Mouse (Mus musculus) gastrocnemius, adult 2 months (tissue): ENCODE results near the gene Prelp. TPM values are rescaled to one million over a fixed set of nuclear protein-coding genes. Genes with fewer than 3 reads are reported as not detected.

ENCODE experiments used
- DNase-seq: peaks from one replicate; pipeline ENCODE4 v3.0.0; 2022
- H3K27ac ChIP-seq: fragments of 200-600 bp; 2 replicates; pipeline ENCODE4 v1.8.1; 2022; ENCODE audit warnings: mild to moderate bottlenecking
- H3K4me3 ChIP-seq: fragments of 200-600 bp; 2 replicates; pipeline ENCODE4 v1.8.1; 2022; ENCODE audit warnings: mild to moderate bottlenecking, moderate library complexity
- CTCF ChIP-seq: fragments of 200-600 bp; IDR thresholded peaks from 2 replicates; pipeline ENCODE4 v1.8.1; 2022; ENCODE audit warnings: antibody characterized with exemption, mild to moderate bottlenecking, moderate library complexity
- intact Hi-C: fragments of 180-260 bp; cut with DNase I; formaldehyde crosslinking; loops from one replicate; pipeline ENCODE4 v1.15.1; 2025
- total RNA-seq, 2 experiments: library from RNA; stranded (reverse); gene quantifications; 2 replicates each; pipeline ENCODE4 v1.2.3; 2021

Prelp gene
- total RNA-seq, 2 experiments from 2014 or later, result 19.5 to 66.5 TPM

DNA sequence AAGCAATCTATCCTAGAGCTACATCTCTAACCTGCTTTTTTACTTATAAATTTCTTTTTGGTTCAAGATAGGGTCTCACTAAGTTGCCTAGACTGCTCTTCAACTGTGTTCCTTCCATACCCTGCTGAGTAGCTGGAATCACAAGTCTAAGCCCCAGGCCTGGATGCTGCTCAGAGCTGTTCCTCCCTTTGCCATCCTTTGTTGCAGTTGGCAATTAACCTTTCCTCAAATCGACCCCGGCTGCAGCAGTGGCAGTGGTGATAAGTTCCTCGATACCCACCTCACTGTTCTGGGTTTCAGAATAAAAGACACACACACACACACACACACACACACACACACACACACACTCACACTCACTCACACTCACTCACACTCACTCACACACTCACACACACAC lies 4.0 kb upstream of the Prelp start:
- TF ChIP-seq CTCF, result no peak
- Histone ChIP-seq H3K4me3 (no peak overlapping the region), H3K27ac (no peak overlapping the region)
- no peak for DNase-seq
- intact Hi-C loops, result no loop called here

DNA sequence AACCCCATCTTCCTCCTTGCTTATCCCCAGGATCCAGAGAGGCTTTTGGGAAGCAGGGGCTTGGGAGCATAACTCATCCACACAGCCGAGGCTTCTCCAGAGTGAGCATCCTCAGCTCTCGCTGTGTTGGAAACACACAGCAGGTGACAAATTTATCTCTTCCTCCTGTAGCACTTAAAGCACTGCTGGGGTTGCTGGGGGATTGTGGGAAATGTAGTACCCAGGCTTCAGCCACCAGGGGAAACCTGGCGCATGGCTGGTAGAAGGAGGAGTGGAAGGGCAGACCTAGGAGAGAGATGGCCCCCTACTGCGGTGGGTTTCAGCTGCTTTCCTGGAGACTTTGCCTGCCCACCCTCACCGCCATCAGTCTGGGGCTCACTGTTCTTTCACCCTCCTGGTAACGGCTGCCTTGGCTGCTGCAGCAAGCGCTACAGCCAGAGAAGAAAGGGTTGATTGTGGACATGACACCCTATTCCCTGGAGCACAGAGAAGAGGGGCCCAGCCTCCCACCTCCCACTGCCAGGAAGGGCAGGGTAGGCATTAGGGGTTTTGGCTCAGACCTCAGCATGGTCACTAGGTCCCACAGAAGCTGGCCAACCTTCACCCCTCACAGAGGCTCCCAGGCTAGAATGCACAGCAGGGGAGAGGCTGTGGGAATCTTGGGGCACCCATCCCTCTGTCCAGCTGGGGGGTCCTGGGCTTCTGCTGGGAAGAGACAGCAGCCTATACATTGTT lies 3.1 kb upstream of the Prelp start:
- Histone ChIP-seq H3K4me3 (no peak overlapping the region), H3K27ac (no peak overlapping the region)
- no peak for DNase-seq
- intact Hi-C loops, result no loop called here
- TF ChIP-seq CTCF, result no peak; the same call in 1 of the 2 replicates

DNA sequence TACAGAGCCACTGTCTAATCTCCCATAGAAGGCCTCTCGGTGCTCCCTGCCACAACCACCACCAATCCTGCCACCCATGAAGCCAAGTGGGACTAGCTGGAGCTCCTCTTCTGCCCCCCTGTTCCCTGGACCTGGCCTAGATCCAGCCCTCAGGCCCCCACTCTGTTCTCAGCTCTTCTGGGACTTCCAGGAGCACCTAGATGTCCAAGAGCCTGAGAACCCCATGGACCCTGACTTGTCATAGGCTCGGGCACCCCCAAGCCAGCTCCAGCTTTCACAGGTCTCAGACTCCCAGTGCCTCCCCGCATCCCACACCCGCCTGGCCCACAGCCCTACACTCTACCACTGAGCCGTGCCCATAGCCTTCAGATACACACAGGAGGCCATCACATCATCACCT lies 1.9 kb upstream of the Prelp start:
- H3K4me3 ChIP-seq, result no peak overlapping the region
- DNase-seq, result no peak
- H3K27ac ChIP-seq, result no peak overlapping the region
- no peak for TF ChIP-seq CTCF
- intact Hi-C loops, result no loop called here

DNA sequence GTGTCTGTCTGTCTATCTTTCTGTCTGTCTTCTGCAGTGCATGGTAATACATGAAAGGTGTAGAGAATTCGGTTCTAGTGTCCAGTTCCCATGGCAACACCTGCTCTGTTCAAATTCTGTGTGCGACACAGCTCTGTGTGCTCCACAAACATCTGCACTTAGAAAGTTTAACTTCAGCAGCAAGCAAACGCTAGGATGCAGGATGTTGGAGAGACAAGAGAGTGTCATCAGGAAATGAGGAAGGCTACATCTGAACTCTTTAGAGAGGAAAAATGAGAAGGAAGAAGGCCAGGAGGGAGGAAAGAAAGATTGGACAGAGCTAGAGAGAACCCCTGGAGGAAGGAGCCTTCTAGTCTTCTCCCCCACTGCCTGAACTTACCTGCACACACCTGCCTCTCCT lies 338 bp downstream of the Prelp start:
- no peak for TF ChIP-seq CTCF
- Histone ChIP-seq H3K27ac (peak overlapping the region; percentile 87), H3K4me3 (peak overlapping the region; percentile 72)
- intact Hi-C loops, result no loop called here
- DNase-seq, result no peak

- TF ChIP-seq CTCF, result no peak
- Histone ChIP-seq H3K4me3 (peak overlapping the region; percentile 72), H3K27ac (peak overlapping the region; percentile 87)
- DNase-seq, result no peak
- intact Hi-C loops, result no loop called here
These were observed 813 bp downstream of the Prelp start for GRCm38 (mm10) chr1:133920401-133920800.

GRCm38 (mm10) chr1:133918088-133918470 lies 3.1 kb downstream of the Prelp start:
- peak overlapping the region; percentile 72 for H3K4me3 ChIP-seq
- peak overlapping the region; percentile 87 for H3K27ac ChIP-seq
- no peak for TF ChIP-seq CTCF
- no peak for DNase-seq
- intact Hi-C loops, result no loop called here

DNA sequence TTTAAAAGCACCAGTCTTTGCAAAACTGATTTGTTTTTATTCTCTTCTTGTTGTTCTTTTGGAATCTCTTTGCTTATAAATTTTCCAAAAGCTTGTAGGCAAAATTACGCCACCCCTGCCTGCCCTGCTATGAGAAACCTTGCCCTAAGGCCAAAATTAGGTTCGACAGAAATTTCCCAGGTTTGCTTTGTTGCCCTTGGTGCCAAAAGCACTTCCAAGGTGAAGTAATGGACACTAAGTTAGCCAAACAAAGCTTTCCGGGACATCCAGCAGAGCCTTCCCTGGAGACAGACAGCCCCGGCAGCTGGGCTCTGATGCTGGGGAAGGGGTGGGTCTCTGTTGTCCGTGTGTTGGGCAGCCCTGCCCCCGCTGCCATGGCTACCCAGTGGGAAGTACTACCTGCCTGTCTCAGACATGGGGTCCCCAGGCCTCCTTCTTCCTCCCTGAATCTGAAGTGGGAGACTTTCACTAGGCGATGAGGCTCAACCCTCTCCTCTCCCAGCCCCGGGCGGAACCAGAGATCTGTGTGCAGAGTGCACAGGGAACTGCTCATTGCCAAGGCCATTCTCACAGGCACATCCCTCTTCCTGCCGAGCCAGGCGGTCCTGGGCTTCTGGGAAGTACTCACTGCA lies 3.6 kb downstream of the Prelp start:
- peak; percentile 75 for DNase-seq
- Histone ChIP-seq H3K27ac (peak overlapping the region; percentile 87), H3K4me3 (peak overlapping the region; percentile 72)
- intact Hi-C loops, result no loop called here
- no peak for TF ChIP-seq CTCF

- H3K4me3 ChIP-seq, result peak overlapping the region; percentile 72
- DNase-seq, result peak; percentile 82
- peak overlapping the region; percentile 87 for H3K27ac ChIP-seq
- no peak for TF ChIP-seq CTCF
- intact Hi-C loops, result no loop called here
These were observed 5.4 kb downstream of the Prelp start for GRCm38 (mm10) chr1:133915723-133916355.

- intact Hi-C loops, result no loop called here
- Histone ChIP-seq H3K27ac (no peak overlapping the region; the same call in 1 of the 2 replicates), H3K4me3 (no peak overlapping the region)
- TF ChIP-seq CTCF, result no peak
- DNase-seq, result no peak
These were observed 6.1 kb downstream of the Prelp start for GRCm38 (mm10) chr1:133915115-133915514.

DNA sequence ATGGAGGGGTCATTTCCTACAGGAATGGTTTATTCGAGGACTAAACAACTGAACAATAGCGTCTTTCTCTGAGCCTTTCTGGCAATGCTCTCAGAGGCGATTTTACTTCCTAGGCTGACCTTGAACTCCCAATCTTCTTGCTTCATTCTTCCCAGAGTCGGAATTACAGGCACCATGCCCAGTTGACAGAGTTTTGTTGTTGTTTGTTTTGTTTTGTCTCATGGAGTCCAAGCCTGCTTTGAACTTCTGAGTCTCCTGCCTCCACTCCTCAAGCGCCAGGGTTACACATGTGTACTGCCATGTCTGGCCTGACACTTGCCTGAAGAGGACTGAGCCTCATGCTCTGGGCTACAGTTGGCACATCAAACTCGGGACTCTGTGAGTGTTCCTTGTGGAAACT lies 8.2 kb downstream of the Prelp start:
- TF ChIP-seq CTCF, result no peak
- no peak overlapping the region for H3K27ac ChIP-seq
- intact Hi-C loops, result loop anchor here (5.0 kb wide), 1 partner anchor 194 kb away; no protein-coding TSS in a partner anchor
- no peak for DNase-seq
- H3K4me3 ChIP-seq, result no peak overlapping the region

GRCm38 (mm10) chr1:133911456-133911855 lies 9.8 kb downstream of the Prelp start:
- intact Hi-C loops, result loop anchor here (1.0 to 5.0 kb wide), 3 partner anchors 49 to 196 kb away; no protein-coding TSS in a partner anchor
- Histone ChIP-seq H3K27ac (peak overlapping the region; percentile 25), H3K4me3 (no peak overlapping the region)
- peak; percentile 79 for DNase-seq
- TF ChIP-seq CTCF, result peak; percentile 99; the same call in 1 of the 2 replicates

- no peak for DNase-seq
- Histone ChIP-seq H3K27ac (peak overlapping the region; percentile 5; the same call in 1 of the 2 replicates), H3K4me3 (no peak overlapping the region)
- intact Hi-C loops, result loop anchor here (1.0 to 5.0 kb wide), 3 partner anchors 50 to 196 kb away; no protein-coding TSS in a partner anchor
- TF ChIP-seq CTCF, result no peak
These were observed 10.2 kb downstream of the Prelp start for GRCm38 (mm10) chr1:133911008-133911407.

- H3K4me3 ChIP-seq, result no peak overlapping the region
- no peak for TF ChIP-seq CTCF
- intact Hi-C loops, result loop anchor here (2.0 to 5.0 kb wide), 2 partner anchors 51 to 197 kb away; no protein-coding TSS in a partner anchor
- no peak overlapping the region for H3K27ac ChIP-seq
- DNase-seq, result no peak
These were observed 11.1 kb downstream of the Prelp start for GRCm38 (mm10) chr1:133910108-133910507.
